Mouse (Mus musculus): ENCODE results near the gene Smtnl1.

GRCm38 (mm10) chr2:84822552-84822951 lies at the start of gene Smtnl1:
- TF ChIP-seq EP300 (IDR thresholded peaks at IDR 0.05; ENCODE audit: low read depth) (no peak), CTCF (IDR thresholded peaks at IDR 0.05; ENCODE audit: low read depth) (no peak)

Data from liver, embryonic 14.5 days (tissue).